Mouse (Mus musculus) layer of hippocampus, adult 2 months (tissue): ENCODE data around the gene Stkld1. TPM values are rescaled to one million over a fixed set of nuclear protein-coding genes. Genes with fewer than 3 reads are reported as not detected.

ENCODE experiments used
- DNase-seq, 2 experiments: peaks; one replicate each; pipeline ENCODE4 v3.0.0; 2022; ENCODE audit warnings: low spot score in 2 of 2
- H3K27ac ChIP-seq: fragments of 200-600 bp; 2 replicates; pipeline ENCODE4 v1.8.1; 2022
- H3K4me3 ChIP-seq: fragments of 200-600 bp; 2 replicates; pipeline ENCODE4 v1.8.1; 2022; ENCODE audit warnings: mild to moderate bottlenecking
- CTCF ChIP-seq: fragments of 200-600 bp; conservative IDR thresholded peaks from 2 replicates; pipeline ENCODE4 v1.8.1; 2022; ENCODE audit warnings: antibody characterized with exemption, mild to moderate bottlenecking, moderate library complexity
- total RNA-seq, 2 experiments: library from RNA; stranded (reverse); gene quantifications; 2 replicates each; pipeline ENCODE4 v1.2.3; 2021

The Stkld1 gene
- total RNA-seq, 2 experiments from 2014 or later: 0.27 TPM; not detected in 1

DNA sequence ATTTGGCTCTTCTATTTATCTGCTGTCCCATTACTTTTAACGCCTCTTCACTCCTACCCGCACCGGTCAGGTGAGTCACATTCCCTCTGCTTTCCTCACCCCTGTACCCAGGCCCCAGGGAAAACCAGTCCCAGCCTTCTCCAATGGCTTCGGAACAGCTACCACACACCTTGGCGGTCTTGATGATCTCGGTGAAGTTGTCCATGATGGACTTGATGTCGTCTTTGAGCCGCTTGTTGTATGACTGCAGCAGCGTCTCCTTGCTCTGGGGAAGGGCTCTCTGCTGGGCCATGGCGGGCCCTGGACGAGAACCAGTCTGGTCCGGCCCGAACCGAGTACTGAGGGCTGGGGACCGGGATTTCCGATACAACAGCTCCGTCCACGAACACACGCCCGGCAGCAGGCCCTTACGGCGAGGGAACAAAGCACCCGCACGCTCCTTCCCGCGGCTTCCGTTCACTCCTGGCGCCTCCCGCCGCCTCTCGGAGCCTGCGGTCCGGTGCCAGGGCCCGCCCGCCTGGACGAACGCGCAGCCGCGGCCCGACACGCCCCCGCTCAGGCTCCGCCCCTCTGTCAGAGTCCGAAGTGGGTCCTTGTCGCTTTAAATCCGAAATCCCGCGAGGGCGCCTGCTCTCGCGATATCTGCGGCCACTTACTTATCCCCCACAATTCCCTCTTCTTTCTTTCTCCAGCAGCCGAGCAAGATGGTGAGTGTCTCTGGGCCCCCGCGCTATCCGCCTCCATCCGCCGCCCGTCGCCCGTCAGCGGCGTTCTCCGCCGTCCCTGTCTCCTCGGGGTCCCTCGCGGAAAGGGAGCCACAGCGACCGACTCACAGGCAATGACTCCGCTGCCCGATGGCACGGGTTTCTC, 23.5 kb upstream of the Stkld1 start, which contains the start of the genes Med22 and Rpl7a:
Med22 (minus strand) TSS at position 554 of the 870 bp plus-strand sequence.
Rpl7a (plus strand) TSS at position 641 of the 870 bp plus-strand sequence.
- H3K27ac ChIP-seq: peak within 1 kb of the TSS; percentile 95
- DNase-seq: peak; percentile 99 to 100
- TF ChIP-seq CTCF: no peak

DNA sequence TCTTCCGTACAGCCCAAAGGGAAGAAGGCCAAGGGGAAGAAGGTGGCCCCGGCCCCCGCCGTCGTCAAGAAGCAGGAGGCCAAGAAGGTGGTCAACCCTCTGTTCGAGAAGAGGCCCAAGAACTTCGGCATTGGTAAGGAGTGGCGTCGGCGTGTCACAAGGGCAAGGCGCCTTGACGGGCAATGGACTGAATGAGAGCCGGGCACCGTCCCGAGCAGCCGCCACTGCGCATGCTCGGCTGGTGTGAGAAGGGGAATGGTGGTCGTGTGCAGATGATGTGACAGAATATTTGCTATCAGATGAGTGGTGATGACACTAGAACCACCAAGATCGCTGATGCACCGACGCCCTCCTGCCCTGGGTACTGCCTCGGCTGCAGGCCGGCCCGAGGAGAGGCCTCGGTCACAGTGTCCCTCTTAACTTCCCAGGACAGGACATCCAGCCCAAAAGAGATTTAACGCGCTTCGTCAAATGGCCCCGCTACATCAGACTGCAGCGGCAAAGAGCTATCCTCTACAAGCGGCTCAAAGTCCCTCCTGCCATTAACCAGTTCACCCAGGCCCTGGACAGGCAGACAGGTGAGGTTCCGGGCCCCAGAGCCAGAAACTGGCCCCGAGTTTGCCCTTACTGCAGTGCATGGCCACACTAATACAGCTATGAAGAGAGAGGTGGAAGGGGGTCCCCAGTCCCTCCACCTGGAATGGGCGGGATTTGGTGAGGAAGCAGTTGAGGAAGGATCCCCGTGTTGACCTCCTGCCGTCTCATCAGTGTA, 22.7 kb upstream of the Stkld1 start:
- Histone ChIP-seq H3K4me3 (peak overlapping the region; percentile 91), H3K27ac (peak overlapping the region; percentile 95)
- TF ChIP-seq CTCF: no peak
- DNase-seq: peak; percentile 48 to 55

More for the DNA sequence above, 23.5 kb upstream of the Stkld1 start, which contains the start of the genes Med22 and Rpl7a:
- H3K4me3 ChIP-seq: peak within 1 kb of the TSS; percentile 91

DNA sequence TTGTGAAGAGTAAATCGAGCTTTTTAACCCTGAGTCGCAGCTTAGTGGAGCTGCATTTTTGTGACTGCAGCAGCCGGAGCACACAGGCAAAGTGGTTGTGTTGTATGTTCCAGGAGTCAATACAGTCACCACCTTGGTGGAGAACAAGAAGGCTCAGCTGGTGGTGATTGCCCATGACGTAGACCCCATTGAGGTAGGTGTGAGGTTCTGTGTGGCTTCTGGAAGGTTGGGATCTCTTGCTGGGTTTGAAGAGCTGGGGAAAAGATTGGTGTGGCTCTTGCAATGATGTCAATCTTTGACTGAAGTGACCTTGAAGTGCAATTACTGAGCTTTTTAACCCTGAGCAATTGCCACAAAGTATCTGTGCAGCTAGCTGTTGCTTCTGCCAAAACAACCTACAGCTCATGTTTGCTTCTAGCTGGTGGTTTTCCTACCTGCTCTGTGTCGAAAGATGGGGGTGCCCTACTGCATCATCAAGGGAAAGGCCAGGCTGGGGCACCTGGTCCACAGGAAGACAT, 21.5 kb upstream of the Stkld1 start:
- peak overlapping the region; percentile 91 for H3K4me3 ChIP-seq
- no peak for TF ChIP-seq CTCF
- H3K27ac ChIP-seq: 0 out of 2 replicates have a peak overlapping the region, but pooled peaks have one; percentile 14
- no peak for DNase-seq

DNA sequence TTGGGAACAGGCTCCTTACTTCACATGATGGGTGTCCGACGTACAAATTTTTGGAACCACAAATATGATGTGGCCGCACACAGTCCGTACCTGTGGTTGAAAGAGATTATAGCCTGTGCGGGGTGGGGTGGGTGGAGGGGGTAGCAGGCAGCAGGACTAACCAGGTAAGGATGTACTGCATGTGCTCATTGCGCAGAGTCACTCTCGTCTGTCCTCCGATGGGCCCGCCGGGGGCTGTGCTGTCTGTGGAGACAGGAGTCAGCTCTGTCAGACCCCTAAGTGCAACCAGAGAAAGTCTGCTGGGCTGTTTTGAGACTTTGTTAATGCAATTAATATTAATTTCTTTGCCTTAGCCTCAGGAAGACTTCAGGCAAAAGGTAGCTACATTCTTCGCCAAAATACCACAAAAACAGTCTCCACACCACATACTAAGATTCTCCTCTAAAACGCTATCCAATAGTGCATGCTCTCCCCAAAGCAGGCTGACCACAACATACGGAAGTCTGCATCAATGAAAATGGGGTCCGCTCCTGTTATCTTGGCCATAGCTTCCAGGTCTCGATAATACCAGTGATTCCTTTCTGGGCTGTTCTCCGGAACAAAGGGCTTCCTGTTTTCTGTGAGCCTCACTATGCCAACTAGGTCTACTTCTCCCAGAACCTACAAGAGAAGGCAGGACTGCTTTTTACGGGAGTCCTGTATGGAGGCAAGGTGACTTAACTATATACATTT, 20.3 kb upstream of the Stkld1 start:
- H3K4me3 ChIP-seq: no peak overlapping the region
- no peak overlapping the region for H3K27ac ChIP-seq
- no peak for DNase-seq
- no peak for TF ChIP-seq CTCF

DNA sequence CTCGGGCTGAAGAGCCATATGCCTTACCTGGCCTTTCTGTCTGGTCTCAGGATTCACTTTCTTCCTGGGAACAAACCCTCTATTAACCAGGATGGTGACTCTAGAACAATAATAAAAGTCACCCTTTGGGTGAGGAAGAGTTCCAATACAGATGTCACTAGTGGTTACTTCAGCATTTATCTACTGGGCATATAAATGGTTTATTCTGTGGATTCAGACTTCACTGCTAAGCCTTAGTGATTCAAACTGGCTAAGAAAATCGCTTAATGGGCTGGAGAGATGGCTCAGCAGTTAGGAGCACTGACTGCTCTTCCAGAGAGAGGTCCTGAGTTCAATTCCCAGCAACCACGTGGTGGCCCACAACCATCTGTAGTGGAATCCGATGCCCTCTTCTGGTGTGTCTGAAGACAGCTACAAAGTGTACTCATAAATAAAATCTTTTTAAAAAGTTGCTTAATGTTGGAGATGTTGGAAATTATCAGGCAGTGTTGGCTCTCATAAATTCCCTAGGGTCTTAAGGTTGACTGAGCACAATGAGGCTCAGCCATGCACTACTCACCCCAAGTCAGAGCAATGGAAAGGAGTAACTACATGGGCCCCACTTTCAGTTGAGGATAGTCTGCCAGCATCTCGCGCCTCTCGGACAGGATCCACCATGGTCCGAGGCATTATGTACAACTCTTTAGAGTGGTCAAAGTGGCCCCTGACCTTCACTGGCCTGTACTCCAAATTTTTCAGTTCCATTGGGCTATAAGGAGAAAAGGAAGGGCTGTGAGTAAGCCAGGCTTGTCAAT, 19.5 kb upstream of the Stkld1 start:
- no peak overlapping the region for H3K27ac ChIP-seq
- no peak overlapping the region for H3K4me3 ChIP-seq
- peak; percentile 34 for TF ChIP-seq CTCF
- DNase-seq: no peak

DNA sequence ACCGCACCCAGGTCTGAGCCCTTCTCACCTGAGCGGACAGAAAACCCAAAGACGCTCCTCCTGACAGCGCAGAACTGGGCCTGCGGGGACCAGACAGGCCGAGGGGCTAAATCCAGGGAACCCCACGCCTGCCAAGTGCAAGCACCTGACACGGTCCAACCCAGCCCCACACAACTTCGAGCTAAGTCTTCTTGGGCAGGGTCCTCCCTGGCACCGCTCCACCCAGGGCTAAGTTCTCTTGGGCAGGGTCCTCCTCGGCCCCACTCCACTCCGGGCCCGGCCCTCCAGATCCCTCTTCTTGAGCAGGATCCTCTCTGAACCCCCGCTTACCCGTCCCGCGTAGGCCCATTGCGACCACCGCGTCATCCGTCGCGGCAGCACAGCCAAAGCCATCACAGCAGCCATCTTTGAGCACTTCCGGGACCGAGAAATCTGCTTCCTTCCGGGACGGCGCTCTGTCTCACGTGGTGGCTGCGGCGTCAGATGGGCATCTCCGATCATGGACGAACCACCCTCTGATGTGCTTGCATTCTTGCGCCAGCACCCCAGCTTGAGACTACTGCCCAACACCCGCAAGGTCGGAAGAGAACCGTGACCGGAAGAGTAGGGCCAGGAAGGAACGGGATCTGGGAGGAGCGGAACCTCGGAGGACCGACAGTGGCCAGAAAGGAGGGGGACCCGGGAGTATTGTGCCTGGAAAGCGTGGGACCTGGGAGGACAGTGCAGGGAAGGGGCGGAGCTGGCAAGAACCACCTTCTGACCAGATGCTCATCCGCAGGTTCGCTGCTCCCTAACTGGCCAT, 17.7 kb upstream of the Stkld1 start, which contains the start of the genes Surf2 and Surf1:
Surf2 (plus strand) TSS at position 441 of the 802 bp plus-strand sequence.
Surf1 (minus strand) TSS at position 604 of the 802 bp plus-strand sequence.
- Histone ChIP-seq H3K4me3 (peak within 1 kb of the TSS; percentile 95), H3K27ac (peak within 1 kb of the TSS; percentile 94)
- DNase-seq: peak; percentile 85 to 86
- TF ChIP-seq CTCF: no peak

DNA sequence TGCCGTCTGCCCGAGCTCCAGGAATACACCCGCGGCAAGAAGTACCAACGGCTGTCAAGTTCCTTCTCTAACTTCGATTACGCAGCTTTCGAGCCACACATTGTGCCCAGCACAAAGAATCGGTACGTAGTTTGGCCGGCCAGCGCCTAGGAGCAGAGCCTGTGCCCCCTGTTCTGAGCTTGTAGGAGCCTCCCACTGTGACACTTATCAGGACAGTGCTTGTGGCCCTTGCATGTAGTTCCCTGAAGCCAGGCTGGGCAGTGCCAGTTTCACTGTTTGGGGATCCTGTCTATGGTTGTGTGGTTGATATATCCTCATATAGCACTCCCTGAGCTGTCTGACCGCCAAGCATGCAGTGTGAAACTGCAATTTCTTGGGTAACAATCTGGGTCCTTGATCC, 17.1 kb upstream of the Stkld1 start:
- no peak for DNase-seq
- TF ChIP-seq CTCF: no peak
- Histone ChIP-seq H3K27ac (peak overlapping the region; percentile 94), H3K4me3 (peak overlapping the region; percentile 95)

DNA sequence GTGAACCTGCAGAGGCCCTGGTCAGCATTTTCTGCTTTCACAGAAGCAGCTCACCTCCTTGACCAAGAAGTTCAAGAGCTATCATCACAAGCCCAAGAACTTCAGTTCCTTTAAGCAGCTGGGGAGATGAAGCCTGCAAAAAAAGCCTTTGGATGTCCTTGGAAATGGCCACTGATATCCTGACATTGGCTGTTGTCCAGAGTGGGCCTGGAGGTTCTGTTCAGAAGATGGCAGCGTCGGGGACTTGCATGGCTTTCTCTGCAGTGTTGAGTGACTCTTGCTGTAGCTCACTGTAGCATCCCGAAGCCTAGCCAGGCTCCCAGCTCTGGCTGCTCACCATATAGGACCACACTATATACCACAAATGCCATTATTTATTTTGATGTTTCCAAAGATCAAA, 14.2 kb upstream of the Stkld1 start:
- no peak overlapping the region for H3K27ac ChIP-seq
- DNase-seq: no peak
- no peak for TF ChIP-seq CTCF
- no peak overlapping the region for H3K4me3 ChIP-seq

DNA sequence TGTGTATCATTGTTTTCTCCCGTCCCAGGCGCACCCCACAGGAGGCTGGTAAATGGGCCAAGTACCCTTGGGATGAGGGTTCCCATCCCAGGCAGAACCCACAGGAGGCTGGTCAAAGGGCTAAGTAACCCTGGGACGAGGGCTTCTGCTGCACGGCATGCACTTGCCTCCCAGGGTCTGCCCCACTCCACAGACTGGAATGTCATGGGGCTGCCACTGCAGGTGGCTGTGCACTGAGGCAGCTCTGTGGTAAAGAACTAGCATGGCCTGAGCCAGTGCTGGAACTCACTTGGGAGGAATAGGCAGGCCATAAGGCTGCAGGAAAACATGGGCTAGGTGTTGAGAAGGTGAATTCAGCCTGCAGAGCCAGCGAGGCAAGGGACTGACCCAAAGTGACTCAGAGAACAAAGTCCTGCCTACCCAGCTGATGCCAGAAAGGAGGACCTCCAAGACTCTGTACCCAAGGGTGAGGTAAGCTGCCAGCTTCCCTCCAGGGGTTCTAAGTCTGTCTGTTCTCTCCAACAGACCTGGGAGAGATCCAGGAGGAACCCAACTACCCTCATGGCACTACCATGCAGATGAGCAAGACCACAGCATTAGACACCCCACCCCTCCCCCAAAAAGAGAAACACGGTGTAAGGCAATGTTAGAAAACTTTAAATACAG, 13.5 kb upstream of the Stkld1 start:
- no peak for TF ChIP-seq CTCF
- H3K27ac ChIP-seq: no peak overlapping the region
- no peak overlapping the region for H3K4me3 ChIP-seq
- no peak for DNase-seq

DNA sequence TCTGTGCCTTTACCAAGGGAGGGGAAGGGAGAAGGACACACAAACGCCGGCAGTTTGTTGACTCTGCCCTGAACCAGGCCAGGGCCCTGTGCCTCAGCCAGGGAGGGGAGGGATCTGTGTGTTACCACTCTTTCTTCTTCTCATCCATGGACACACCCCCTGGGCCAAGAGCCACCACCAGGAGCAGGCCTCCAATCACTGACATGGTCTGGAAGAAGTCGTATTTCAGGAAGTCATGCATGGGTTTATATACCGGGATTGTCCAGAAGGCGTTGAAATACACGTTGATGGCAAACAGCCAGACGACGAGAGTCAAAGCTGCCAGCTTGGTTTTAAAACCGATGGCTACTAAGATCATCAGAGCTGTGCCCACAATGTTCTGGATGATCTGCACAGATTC, 12.1 kb upstream of the Stkld1 start:
- no peak for TF ChIP-seq CTCF
- no peak for DNase-seq

More for the DNA sequence above, 12.1 kb upstream of the Stkld1 start:
- Histone ChIP-seq H3K27ac (no peak overlapping the region), H3K4me3 (no peak overlapping the region)
